Mouse (Mus musculus) myocyte (in vitro differentiated cells): ENCODE results near the gene Dpf1. TPM values are rescaled to one million over a fixed set of nuclear protein-coding genes. Genes with fewer than 3 reads are reported as not detected.

ENCODE experiments used
- H3K27me3 ChIP-seq: one replicate; pipeline ENCODE4 v1.6.1; 2011; ENCODE audit not compliant: control insufficient read depth, insufficient read depth, insufficient read length
- H3K36me3 ChIP-seq: one replicate; pipeline ENCODE4 v1.6.1; 2011; ENCODE audit not compliant: control insufficient read depth, insufficient read depth
- H3K4me2 ChIP-seq: one replicate; pipeline ENCODE4 v1.6.1; 2011; ENCODE audit warnings: low read depth, control low read depth
- H3K4me3 ChIP-seq: one replicate; pipeline ENCODE4 v1.5.1; 2011; ENCODE audit warnings: mild to moderate bottlenecking, control low read depth, moderate library complexity
- H3K79me2 ChIP-seq: one replicate; pipeline ENCODE4 v1.6.1; 2011; ENCODE audit not compliant: control insufficient read depth, insufficient read depth
- H3ac ChIP-seq: one replicate; pipeline ENCODE4 v1.6.1; 2011; ENCODE audit not compliant: control insufficient read depth, insufficient read length
- CEBPB ChIP-seq: IDR thresholded peaks from 2 replicates; pipeline ENCODE4 v1.6.1; 2011; ENCODE audit warnings: mild to moderate bottlenecking, moderate library complexity; ENCODE audit not compliant: poor library complexity, insufficient read depth, severe bottlenecking
- E2F4 ChIP-seq: IDR thresholded peaks from one replicate; pipeline ENCODE4 v1.6.1; 2011; ENCODE audit warnings: mild to moderate bottlenecking, control low read depth, moderate library complexity; ENCODE audit not compliant: insufficient read depth
- MAX ChIP-seq: IDR thresholded peaks from one replicate; pipeline ENCODE4 v1.6.1; 2011; ENCODE audit warnings: low read depth, mild to moderate bottlenecking, control low read depth
- MYOD1 ChIP-seq, 3 experiments: IDR thresholded peaks; one replicate each; pipeline ENCODE4 v1.6.1; 2011; ENCODE audit warnings: control low read depth in 2 of 3, low read depth in 2 of 3, mild to moderate bottlenecking in 2 of 3, moderate library complexity in 1 of 3; ENCODE audit not compliant: insufficient read length in 2 of 3, control insufficient read depth in 1 of 3
- MYOG ChIP-seq, 3 experiments: IDR thresholded peaks; one replicate each; pipeline ENCODE4 v1.6.1; 2011; ENCODE audit warnings: control low read depth in 2 of 3, low read depth in 2 of 3, mild to moderate bottlenecking in 2 of 3; ENCODE audit not compliant: insufficient read length in 2 of 3, control insufficient read depth in 1 of 3, insufficient read depth in 1 of 3
- POLR2A ChIP-seq: IDR thresholded peaks from one replicate; pipeline ENCODE4 v1.6.1; 2011; ENCODE audit warnings: low read depth, mild to moderate bottlenecking, control low read depth, moderate library complexity; ENCODE audit not compliant: insufficient read length
- POLR2AphosphoS2 ChIP-seq: IDR thresholded peaks from one replicate; pipeline ENCODE4 v1.6.1; 2011; ENCODE audit warnings: low read depth, control low read depth; ENCODE audit not compliant: insufficient read length
- REST ChIP-seq: IDR thresholded peaks from one replicate; pipeline ENCODE4 v1.6.1; 2011; ENCODE audit warnings: mild to moderate bottlenecking, control low read depth, moderate library complexity; ENCODE audit not compliant: insufficient read depth, insufficient read length
- SRF ChIP-seq: IDR thresholded peaks from one replicate; pipeline ENCODE4 v1.6.1; 2011; ENCODE audit warnings: low read depth; ENCODE audit not compliant: control insufficient read depth, insufficient read length
- TCF12 ChIP-seq: IDR thresholded peaks from one replicate; pipeline ENCODE4 v1.6.1; 2011; ENCODE audit warnings: mild to moderate bottlenecking, control low read depth; ENCODE audit not compliant: poor library complexity, insufficient read depth, severe bottlenecking
- TCF3 ChIP-seq: IDR thresholded peaks from one replicate; pipeline ENCODE4 v1.6.1; 2011; ENCODE audit warnings: low read depth, control low read depth; ENCODE audit not compliant: insufficient read length
- USF1 ChIP-seq: IDR thresholded peaks from one replicate; pipeline ENCODE4 v1.6.1; 2011; ENCODE audit warnings: low read depth, mild to moderate bottlenecking, control low read depth, moderate library complexity
- polyA plus RNA-seq: library from polyadenylated mRNA; unstranded; fragments of >200 nt; fragmentation: generic; extraction: Trizol; gene quantifications from one replicate; pipeline ENCODE4 v1.2.1, GENCODE M21; 2012; ENCODE audit warnings: missing spikeins

The Dpf1 gene
- polyA plus RNA-seq, 1 experiment, result 3.4 TPM

- Histone ChIP-seq H3K79me2 (no peaks in the 10 kb centered on the region), H3K4me2 (no peak overlapping the region), H3K4me3 (no peak overlapping the region), H3ac (no peak overlapping the region), H3K27me3 (peaks cover 37% of the 10 kb centered on the region), H3K36me3 (no peaks in the 10 kb centered on the region)
- TF ChIP-seq MYOG (IDR thresholded peaks at IDR 0.05; ENCODE audit: control insufficient read depth in 1 of 3, insufficient read depth in 1 of 3, insufficient read length in 2 of 3, low read depth in 2 of 3) (no peak), POLR2AphosphoS2 (no peak), USF1 (no peak), POLR2A (no peak), SRF (no peak), MYOD1 (IDR thresholded peaks at IDR 0.05; ENCODE audit: control insufficient read depth in 1 of 3, insufficient read length in 2 of 3, low read depth in 2 of 3) (no peak), E2F4 (no peak), MAX (no peak), TCF12 (no peak), CEBPB (no peak), TCF3 (no peak), REST (no peak)
Measured at GRCm38 (mm10) chr7:29263831-29264230, 39.9 kb upstream of the Dpf1 start.

GRCm38 (mm10) chr7:29265636-29266035 is 38.1 kb upstream of the Dpf1 start:
- no peaks in the 10 kb centered on the region for H3K79me2 ChIP-seq
- no peak overlapping the region for H3K4me3 ChIP-seq
- TF ChIP-seq E2F4, result no peak
- no peak for TF ChIP-seq TCF12
- TF ChIP-seq REST, result no peak
- TF ChIP-seq POLR2A, result no peak
- no peak for TF ChIP-seq CEBPB
- no peak for TF ChIP-seq MYOG (IDR thresholded peaks at IDR 0.05; ENCODE audit: control insufficient read depth in 1 of 3, insufficient read depth in 1 of 3, insufficient read length in 2 of 3, low read depth in 2 of 3)
- TF ChIP-seq USF1, result no peak
- H3K36me3 ChIP-seq, result no peaks in the 10 kb centered on the region
- no peak overlapping the region for H3ac ChIP-seq
- peaks cover 30% of the 10 kb centered on the region for H3K27me3 ChIP-seq
- H3K4me2 ChIP-seq, result no peak overlapping the region

DNA sequence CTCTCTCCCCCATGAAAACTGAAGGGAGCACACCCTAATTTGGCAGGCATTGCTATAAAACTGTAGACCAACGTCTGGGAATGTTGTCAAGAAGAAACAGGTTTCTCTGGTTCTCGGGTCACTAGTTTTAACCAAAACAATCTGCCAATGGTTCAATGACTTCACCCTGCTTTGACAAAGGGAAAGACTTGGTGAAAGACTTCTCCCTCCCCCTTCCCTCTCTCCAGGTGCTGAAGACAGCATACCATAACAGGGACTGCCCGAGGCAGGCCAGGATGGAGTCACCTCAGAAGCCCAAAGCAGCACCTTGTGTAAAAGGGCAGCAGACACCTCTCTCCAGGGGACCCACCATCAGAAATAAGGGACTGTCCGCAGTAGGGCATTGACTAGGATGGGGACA is 36.8 kb upstream of the Dpf1 start:
- no peaks in the 10 kb centered on the region for H3K36me3 ChIP-seq
- H3K79me2 ChIP-seq, result no peaks in the 10 kb centered on the region
- peaks cover 30% of the 10 kb centered on the region for H3K27me3 ChIP-seq
- TF ChIP-seq USF1 (no peak), TCF3 (no peak), TCF12 (no peak), MAX (no peak), SRF (no peak), REST (no peak), POLR2AphosphoS2 (no peak), CEBPB (no peak), POLR2A (no peak), MYOG (IDR thresholded peaks at IDR 0.05; ENCODE audit: control insufficient read depth in 1 of 3, insufficient read depth in 1 of 3, insufficient read length in 2 of 3, low read depth in 2 of 3) (no peak), MYOD1 (IDR thresholded peaks at IDR 0.05; ENCODE audit: control insufficient read depth in 1 of 3, insufficient read length in 2 of 3, low read depth in 2 of 3) (no peak), E2F4 (no peak)
- no peak overlapping the region for H3K4me3 ChIP-seq
- no peak overlapping the region for H3K4me2 ChIP-seq
- H3ac ChIP-seq, result no peak overlapping the region

GRCm38 (mm10) chr7:29270445-29270844 is 33.3 kb upstream of the Dpf1 start:
- no peaks in the 10 kb centered on the region for H3K36me3 ChIP-seq

GRCm38 (mm10) chr7:29271687-29272465 is 31.9 kb upstream of the Dpf1 start:
- peak overlapping the region; percentile 22 for H3K4me2 ChIP-seq

More at GRCm38 (mm10) chr7:29270445-29270844, 33.3 kb upstream of the Dpf1 start:
- Histone ChIP-seq H3ac (no peak overlapping the region), H3K79me2 (no peaks in the 10 kb centered on the region), H3K4me3 (no peak overlapping the region), H3K4me2 (no peak overlapping the region), H3K27me3 (no peaks in the 10 kb centered on the region)
- no peak for TF ChIP-seq MYOG (IDR thresholded peaks at IDR 0.05; ENCODE audit: control insufficient read depth in 1 of 3, insufficient read depth in 1 of 3, insufficient read length in 2 of 3, low read depth in 2 of 3)
- no peak for TF ChIP-seq USF1
- no peak for TF ChIP-seq POLR2AphosphoS2

More at GRCm38 (mm10) chr7:29271687-29272465, 31.9 kb upstream of the Dpf1 start:
- H3K36me3 ChIP-seq, result no peaks in the 10 kb centered on the region
- H3K79me2 ChIP-seq, result no peaks in the 10 kb centered on the region
- TF ChIP-seq MYOD1 (IDR thresholded peaks at IDR 0.05; ENCODE audit: control insufficient read depth in 1 of 3, insufficient read length in 2 of 3, low read depth in 2 of 3), result no peak
- no peak for TF ChIP-seq POLR2A
- no peak for TF ChIP-seq E2F4
- TF ChIP-seq CEBPB, result no peak
- no peak for TF ChIP-seq MYOG (IDR thresholded peaks at IDR 0.05; ENCODE audit: control insufficient read depth in 1 of 3, insufficient read depth in 1 of 3, insufficient read length in 2 of 3, low read depth in 2 of 3)
- no peak for TF ChIP-seq TCF3
- TF ChIP-seq MAX, result no peak
- no peak for TF ChIP-seq REST
- no peak for TF ChIP-seq SRF
- TF ChIP-seq TCF12, result no peak
- no peak for TF ChIP-seq USF1
- no peak for TF ChIP-seq POLR2AphosphoS2
- H3K4me3 ChIP-seq, result no peak overlapping the region
- no peak overlapping the region for H3ac ChIP-seq
- H3K27me3 ChIP-seq, result no peaks in the 10 kb centered on the region
